Mouse (Mus musculus): Measurements from ENCODE around the gene Qtrt1.

Gene Qtrt1

DNA sequence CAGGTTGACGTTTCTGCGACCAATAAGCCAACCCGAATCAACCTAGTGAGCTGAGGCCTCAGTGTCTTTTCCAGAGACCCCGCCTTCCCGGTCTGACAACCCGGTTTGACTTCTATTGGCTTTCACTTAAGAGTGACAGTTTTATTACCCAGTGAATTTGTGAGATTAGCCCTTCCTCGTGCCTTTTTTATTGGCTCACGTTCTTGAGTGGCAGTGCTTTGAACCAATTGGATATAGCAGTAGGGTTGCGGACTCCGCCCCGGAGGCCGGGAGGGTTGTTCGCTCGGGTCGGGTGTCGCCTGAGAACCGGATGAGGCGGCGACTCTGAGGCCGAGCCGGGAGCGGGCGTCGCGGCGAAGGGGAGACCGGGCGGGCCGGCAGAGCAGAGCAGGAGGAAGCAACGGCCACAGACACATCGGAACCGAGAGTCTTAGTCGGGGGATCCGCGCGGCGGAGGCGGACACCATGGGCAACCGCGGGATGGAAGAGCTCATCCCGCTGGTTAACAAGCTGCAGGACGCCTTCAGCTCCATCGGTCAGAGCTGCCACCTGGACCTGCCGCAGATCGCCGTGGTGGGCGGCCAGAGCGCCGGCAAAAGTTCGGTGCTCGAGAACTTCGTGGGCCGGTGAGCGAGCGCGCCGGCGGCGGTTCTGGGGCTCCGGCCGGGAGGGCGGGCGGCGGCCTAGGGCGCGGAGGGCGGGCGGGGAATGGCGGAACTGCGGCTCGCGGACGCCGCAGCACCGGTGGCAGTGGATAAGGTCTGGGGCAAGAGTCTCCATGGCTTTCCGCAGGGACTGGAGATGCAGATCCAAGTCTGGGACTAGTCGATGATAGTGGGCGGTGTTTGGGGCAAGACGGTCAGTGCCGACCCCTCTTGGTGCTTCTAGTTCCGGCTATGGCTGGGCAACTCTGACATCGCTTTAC, 13.3 kb downstream of the Qtrt1 start, which contains the start of gene Dnm2:
Gene Dnm2 (plus strand): TSS at position 278 of the 925 bp plus-strand sequence.
- DNase-seq: peak; percentile 99

DNA sequence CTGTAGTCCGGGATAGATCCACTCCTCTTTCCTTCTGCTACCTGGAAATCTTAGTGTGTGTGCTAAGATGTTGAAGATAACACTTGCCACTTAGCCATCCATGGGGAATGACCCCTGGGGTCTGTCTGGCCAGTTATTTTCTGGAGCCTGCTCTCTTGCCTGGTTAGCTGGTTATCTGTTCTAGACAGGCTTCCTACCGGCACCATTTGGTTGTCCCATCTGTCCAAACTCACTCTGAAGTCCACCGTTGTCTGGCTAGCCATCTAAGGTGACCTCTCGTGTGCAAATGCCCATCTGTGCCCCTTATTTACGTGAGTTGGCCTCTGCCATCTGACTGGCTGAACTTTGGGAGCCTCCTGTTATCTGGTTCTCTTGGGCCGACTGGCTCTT, 13.9 kb downstream of the Qtrt1 start:
- DNase-seq: no peak

DNA sequence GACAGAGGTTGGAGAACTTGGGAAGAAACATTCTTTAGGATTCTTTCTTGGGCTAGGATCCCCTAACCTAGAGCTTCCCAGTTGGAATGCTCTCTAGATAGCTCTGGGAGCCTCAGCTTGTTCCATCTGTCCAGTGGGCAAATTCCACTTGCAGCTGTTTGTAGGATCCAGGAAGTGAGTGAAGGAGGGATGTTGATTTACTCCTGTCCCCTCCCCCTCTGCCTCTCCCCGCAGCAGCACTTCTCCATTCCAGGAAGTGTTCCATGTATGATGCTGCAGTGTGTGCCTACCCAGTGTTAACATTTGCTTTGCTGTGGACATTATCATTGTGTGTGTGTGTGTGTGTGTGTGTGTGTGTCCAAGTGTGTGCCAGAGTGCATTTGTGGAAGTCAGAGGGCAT, 14.4 kb downstream of the Qtrt1 start:
- peak; percentile 56 for DNase-seq

DNA sequence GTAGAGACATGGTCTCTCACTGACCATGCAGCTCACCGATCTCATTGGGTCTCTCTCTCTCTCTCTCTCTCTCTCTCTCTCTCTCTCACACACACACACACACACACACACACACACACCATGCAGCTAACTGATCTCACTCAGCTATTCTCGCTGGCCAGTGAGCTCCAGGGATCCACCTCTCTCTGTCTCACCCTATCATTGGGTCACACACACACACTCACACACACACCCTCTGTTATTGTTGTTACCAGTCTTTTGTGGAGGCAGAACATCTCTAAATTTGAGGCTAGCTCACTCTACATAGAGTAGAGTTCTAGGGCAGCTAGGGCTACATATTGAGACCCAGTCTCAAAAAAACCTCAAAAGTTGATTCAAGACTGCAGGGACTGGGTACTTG, 14.9 kb downstream of the Qtrt1 start:
- no peak for DNase-seq

DNA sequence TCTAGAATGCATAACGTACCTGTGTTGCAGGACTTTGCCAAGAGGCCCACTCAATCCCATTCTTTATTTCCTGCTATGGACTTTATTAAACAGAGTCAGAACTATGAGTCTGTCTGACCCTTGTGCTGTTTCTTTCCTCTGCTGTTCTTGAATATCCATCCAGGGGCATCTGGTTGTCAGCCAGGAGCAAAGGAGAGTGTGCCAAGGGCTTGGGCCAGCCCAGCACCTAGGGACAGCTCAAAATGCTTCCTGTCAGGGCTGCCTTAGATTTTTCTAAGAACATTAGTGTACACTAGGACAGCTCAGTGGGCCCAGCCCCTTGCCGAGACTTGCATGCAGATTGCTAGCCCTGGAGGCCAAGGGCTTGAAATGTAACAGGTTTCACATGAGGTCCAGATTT, 16.1 kb downstream of the Qtrt1 start:
- no peak for DNase-seq

DNA sequence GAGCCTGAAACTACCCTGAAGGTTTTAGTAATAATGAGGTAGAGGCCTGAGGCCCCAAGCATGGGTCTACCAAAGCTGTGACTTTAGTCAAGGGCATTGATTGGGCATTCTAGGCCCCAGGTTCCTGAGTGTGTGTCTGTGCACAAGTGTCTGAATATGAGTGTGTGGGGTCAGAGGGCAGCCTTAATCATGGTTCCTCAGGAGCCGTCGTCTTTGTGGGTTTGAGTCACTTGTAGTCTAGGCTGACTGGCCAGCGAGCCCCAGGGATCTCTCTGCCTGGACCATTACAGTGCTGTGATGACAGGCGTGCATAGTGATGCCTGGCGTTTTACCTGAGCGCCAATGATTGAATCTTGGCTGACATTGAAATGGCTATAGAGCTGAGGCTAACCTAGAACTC, 16.5 kb downstream of the Qtrt1 start:
- DNase-seq: no peak

DNA sequence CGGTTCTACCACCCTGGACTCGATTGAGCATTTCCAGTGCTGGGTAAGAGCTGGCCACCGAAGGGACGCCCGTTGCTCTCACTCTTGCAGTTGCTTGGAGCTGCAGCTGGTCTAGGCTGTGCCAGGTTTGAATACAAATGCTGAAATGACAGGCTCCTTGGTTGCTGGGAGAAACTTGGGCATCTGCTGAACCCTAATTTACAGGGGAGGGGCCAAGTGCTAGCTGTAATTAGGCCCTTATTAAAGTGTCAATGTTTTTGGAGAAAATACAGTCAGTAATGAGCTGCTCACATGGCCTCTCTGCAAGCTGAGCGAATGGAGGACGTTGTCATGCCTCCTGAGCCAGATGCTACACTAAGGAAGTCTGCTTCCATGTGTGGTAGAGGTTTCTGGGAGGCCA, 19.1 kb downstream of the Qtrt1 start:
- no peak for DNase-seq

DNA sequence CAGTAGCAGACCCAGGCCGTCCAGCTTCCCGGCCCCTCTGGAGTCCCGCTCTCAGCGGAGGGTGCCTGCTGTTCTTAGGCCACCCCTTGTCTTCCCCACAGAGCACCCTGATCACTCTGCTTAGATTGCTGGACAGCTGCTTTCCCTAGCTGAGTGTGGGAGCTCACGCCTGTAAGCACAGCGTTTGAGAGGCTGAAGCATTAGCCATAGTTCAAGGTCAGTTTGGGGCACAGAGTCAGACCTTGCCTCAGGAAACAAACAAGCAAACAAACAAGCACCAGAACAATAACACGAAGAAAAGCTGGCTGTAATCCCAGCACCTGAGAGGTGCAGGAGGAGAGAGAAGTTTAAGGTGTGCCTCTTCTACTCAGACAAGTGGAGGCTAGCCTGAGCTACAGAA, 20.4 kb downstream of the Qtrt1 start:
- no peak for DNase-seq

DNA sequence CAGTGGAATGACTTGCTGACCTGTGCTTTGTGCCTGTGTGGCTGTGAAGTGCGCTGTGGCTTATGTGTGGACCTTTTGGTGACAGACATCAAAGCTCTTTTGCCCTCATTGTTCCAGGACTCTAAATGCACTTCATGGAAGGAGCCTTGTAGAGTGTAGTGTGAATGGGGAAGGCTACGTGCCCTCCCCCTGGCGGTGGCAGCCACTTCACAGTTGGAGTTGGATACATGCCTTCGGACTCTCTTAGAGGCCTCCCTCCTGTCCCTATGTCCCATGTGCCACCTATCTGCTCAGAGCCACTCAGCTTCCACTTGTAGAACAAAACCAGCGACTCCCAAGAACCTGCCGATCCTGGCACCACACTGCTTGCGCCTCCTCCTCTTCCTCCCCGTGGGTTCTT, 22.1 kb downstream of the Qtrt1 start:
- peak; percentile 49 for DNase-seq

DNA sequence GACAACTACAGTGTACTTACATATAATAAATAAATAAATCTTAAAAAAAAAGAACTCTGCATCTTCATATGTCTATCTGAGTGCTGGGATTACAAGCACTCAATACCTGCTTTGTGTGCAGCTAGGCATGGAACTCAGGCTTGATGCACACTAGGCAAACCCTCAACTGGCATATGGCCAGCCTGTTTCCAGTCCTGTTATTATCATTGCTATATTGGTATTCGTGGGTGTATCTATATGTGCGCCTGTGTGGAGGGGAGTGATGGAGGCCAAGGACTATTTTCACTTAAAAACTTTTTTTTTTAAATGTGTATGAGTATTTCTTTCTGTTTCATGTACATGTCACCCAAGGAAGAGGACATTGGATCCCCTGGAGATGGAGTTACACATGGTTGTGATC, 22.8 kb downstream of the Qtrt1 start:
- no peak for DNase-seq

DNA sequence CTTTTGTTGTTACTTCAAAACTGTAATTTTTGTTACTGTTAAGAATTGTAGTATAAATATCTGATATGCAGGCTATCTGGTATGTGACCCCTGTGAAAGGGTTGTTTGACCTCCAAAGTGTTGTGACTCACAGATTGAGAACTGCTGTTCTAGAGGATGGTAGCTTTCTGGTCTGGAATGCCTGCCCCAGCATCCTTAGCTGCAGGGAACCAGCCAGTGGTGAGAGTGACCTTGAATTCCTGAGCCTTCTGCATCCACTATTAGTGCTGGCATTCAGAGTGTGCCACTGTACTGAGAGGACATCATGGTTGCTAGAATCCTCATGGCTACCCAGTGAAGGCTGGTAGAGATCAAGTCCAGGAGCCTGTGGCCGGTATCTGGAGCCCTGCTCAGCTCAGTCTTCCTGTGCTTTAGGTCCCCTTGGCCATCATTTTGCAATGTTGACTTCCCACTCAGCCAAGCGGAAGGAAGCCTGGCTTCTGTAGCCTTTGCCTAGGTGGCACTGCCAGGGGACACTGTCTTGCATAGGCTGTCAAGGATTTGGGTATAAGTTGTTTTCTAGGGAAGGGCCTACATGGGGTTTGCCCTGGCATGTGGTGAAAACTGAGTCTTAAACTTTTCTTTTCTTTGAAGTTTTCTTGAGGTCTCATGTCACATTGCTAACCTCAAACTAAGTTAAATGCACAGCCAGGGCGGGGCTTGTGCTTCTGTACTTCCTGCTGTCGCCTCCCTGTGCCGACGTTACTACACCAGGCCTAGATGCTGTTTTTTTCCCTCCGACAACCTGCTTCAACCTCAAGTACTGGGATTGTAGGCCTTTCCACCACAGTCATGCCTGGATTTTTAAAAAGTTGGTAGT, 24.4 kb downstream of the Qtrt1 start:
- DNase-seq: peak; percentile 36

DNA sequence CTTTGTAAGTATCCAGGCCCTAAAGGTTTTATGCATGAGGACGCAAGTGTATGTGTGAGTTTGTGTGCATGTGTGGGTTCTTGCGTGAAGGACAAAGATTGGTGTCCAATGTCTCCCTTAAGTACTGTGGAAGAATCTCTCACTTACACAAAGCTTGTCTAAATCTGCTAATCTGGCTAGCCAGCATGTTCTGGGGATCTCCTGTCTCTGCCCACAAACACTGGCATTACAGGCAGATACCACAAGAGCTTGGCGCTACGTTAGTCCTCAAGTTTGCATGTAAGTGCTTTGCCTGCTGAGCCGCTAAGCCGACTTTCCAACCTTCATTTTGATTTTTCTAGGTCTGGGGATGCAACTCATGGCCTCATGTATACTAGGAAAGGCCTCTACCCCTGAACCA, 25.9 kb downstream of the Qtrt1 start:
- no peak for DNase-seq

DNA sequence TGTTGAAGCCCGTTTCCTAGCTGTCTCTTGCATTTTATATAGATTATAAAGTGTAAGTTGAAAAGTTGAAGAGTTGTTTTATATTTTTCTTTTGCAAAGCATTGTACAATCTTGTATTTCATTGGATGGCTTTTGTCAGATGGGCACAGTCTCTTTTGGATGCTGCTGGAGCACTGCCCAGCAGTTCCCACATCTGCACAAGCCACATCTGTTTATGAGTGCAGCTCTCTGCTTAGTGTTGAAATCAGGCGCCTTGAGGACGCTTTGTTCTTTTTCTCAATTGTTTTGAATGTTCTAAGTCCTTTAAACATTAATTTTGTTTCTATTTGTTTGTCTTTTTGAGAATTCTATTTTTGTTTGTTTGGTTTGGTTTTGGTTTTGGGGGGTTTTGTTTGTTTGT, 26.6 kb downstream of the Qtrt1 start:
- DNase-seq: peak; percentile 67

DNA sequence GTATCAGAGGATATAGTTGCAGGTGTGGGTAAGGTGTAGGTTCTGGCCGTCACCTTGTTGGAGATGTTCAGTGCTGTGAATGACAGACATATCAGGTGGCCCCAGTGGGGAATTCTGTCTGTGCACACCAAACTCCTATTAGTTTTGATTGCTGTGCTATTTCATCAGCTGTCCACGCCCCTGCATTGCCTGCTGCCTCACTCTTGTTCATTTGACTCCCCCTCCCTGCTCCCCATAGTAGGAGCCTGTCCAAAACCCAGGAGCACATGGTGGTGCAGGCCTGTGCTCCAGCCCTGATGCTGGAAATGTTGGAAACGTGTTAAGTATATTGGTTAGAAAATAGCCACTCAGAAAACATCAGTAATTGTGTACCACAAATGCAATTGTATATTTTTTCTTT, 27.8 kb downstream of the Qtrt1 start:
- DNase-seq: no peak

DNA sequence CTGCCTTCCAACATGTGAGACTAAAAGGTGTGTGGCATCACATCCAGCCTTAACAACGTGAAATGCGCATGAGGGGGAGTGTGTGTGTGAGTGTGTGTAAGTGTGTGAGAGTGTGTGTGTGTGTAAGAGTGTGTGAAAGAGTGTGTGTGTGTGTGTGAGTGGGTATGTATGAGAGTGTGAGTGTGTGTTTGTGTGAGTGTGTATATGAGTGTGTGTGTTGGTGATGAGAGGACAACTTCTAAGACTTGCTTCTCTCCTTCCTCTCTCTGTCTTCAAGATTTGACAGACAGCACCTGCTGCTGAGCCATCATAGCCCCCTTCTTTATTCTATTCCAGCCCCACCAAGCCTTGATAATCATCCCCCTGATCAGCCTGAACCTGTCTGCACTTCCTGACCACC, 28.3 kb downstream of the Qtrt1 start:
- DNase-seq: no peak

DNA sequence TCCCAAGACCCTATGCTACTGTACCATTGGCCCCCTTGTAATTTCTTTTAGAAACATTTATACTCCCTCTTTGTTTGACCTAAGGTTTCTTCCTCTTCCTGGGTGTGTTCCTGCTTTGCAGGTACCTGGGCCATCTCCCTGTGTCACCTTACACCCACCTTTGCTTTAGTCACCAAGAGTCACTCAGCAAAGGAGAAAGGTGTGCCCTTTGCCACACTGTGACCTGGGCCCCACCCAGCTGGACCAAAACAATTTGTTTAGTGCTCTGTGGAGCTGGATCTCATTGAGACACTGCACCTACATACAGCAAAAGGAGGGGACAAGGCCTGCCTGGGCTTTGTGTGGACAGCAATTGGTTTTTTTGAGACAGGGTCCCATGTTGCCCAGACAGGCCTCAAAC, 28.8 kb downstream of the Qtrt1 start:
- no peak for DNase-seq

DNA sequence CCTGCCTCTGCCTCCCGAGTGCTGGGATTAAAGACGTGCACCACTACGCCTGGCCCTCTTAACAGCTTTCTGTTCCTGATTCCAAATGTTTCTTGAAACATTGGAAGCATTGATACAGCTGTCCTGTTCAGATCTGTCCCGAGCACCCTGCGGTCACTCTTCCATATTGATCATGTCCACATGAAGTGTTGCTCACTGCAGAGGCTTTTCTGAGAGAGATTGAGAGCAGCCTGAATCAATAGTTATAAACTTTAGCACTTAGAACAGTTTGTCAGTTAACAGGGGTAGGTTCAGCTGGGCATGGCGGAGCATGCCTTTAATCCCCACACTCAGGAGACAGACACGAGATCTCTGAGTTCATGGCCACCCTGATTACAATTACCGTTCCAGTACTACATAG, 32.2 kb downstream of the Qtrt1 start:
- DNase-seq: no peak

DNA sequence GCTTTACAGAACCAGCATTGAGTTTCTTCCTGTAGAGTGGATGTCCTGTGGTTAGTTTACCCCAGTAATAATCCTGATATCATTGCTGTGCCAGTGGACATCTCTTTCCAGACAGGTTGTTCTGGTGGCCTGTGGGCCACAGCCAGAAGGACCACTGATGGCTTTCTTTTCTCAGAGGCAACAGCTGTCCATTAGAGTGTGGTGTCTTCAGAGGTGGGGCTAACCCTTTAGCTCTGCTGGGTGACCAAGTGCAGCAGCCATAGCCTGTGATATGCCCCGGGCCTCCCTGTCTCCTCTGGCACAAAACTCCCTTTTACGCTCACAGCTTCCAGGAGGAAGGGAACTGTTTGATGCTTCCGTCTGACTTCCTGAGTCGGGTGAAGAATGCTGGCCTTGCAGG, 32.9 kb downstream of the Qtrt1 start:
- DNase-seq: no peak

DNA sequence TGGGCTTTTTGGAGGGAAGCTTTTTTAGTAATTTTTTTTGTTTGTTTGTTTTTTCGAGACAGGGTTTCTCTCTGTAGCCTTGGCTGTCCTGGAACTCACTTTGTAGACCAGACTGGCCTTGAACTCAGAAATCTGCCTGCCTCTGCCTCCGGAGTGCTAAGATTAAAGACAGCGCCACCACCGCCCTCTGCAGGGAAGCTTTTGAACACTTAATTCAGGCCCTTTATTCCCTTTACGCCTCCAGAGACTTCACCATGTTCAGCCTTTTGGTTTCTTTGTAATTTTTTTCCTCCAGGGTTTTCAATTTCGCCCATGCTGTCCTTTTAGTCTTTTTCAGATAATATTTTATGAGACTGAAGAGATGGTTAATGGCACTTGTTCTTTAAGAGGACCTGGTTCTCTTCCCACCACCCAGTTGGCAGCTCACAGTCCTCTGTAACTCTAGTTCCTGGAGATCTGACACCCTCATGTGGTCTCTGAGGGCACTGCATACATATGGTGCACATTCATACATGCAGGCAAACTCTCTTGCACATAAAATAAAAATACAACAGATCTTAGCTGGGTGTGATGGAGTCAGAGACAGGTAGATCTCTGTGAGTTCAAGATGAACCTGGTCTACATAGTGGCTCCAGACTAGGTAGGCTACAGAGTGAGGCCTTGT, 33.6 kb downstream of the Qtrt1 start:
- no peak for DNase-seq

DNA sequence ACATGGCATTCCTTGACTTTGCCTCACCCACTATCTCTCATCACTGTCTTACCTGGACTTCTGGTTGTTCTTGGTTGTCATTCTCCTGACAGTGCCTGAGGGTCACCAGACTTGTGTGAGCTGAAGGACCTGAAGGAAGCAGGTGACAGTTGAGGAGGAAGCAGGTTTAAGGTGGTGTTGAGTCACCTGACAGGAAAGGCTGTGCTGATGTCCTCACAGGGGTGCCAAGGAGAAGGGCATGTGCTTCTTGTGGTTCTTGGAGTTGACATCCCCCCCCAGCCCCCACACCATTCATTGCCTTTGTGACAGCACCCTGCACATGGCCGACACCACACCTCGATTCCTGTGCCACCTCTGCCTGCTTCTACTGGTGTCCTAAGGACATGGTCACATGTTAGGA, 36.1 kb downstream of the Qtrt1 start:
- DNase-seq: no peak

DNA sequence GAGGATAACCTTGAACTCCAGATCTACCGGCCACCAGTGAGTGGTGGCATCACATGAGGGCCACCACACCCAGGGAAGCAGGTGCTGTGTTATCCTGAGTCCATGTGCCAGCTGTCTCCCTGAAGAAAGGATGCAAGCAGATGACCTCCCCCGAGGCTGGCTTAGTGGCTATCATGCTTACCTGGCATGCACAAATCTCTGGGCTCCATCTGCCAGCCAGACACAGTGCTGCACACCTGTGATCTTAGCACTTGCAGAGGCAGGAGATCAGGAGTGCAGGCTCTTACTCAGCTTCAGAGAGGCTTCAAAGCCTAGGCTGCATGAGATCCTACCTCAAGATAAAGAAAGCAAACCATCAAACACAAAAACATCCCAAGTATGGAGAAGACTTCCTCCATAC, 38.1 kb downstream of the Qtrt1 start:
- no peak for DNase-seq

DNA sequence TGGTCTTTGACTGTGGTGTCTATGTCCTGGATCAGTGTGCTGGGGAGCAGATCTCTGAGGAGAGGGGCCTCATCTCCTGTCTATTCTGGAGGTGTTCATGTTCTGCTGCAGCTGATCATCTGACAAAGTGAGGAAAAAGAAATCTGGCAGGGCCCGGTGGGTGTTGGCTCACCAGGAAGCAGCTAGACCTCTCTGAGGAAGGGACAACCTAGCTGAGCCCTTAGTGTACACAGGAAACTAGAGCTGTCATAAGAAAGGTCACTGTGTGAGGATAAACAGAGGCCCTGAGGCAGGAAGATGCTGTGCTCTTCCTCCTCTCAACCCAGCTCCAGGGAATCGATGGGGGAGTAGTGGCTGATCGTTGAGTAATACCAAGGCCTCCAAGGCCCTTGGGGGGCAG, 38.6 kb downstream of the Qtrt1 start:
- peak; percentile 63 for DNase-seq

DNA sequence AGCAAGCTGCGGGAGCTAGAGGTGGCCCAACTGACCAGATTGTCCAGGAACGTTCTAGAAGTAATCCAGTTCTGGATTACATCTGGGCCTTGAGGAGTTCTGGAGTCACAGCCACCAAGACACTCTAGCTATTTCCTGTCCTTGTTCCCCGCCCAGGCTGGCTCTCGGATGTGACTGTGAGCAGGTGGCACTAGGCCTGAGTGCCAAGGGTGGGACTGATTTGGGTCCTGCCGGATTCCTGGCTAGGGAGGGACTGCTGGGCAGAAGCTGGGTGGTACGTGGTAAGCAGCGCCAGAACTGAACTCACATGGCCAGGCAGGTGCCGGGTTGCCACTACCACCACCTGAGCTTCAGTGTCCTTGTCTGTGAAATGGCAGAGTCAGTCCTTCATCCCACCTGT, 39.8 kb downstream of the Qtrt1 start:
- peak; percentile 69 for DNase-seq

DNA sequence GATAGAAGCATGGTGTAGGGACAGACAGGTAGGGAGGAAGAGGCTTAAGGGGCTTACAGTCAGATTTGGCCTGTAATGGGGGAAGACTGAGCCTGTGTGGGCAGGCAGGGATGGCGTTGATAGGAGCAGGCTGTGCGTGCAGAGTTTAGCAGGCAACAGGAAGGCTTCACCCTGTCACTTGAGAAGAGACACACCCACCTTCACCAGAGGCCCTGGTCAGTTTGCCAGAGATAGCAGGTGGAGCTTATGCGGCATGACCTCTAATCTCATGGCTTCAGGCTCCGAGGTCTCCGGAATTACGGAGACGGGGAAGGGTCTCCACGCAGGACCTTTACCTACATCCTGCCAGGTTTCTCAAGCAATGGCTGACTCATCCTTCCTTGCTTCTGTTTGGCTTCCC, 40.2 kb downstream of the Qtrt1 start:
- DNase-seq: peak; percentile 26

All from lung, postnatal 10 days (tissue).